Mouse (Mus musculus) ES-Bruce4 (cell line): ENCODE results near the gene Stim1.

ENCODE experiments used
- CTCF ChIP-seq: IDR thresholded peaks from one replicate; pipeline ENCODE4 v1.8.1; 2011; ENCODE audit warnings: low read depth, low read length
- EP300 ChIP-seq: IDR thresholded peaks from 2 replicates; pipeline ENCODE4 v1.6.1; 2011; ENCODE audit warnings: low read depth, low read length; ENCODE audit not compliant: insufficient read depth
- POLR2A ChIP-seq: IDR thresholded peaks from one replicate; pipeline ENCODE4 v1.8.1; 2011; ENCODE audit warnings: low read length; ENCODE audit not compliant: insufficient read depth

DNA sequence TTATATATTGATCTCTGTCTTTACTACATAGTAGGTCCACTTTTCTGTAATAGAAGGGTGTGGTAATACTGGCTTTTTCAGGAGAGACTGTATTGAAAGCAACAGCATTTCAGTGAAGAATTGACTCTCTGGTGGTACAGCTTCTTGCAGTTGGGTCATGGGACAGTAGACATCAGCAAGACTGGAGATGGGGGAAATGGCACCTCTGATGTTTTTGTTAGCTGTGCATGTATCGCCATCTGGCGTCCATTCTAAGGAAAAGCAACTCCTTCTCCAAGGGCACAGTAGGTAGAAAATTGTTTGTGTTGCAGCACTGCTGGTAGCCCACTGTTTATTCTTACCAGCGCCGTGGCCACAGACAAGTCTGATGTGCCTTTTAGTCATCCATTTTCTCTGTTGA lies 149.8 kb downstream of the Stim1 start:
- no peak for TF ChIP-seq POLR2A
- TF ChIP-seq EP300: no peak
- peak; percentile 41 for TF ChIP-seq CTCF
